Mouse (Mus musculus) ES-E14 (cell line): ENCODE results near the gene Carns1. TPM values are rescaled to one million over a fixed set of nuclear protein-coding genes. Genes with fewer than 3 reads are reported as not detected.

ENCODE experiments used
- DNase-seq: peaks from one replicate; pipeline ENCODE4 v3.0.0-alpha.2; 2013; ENCODE audit warnings: low read depth, low spot score
- H3K27ac ChIP-seq: 2 replicates; pipeline ENCODE4 v1.5.1; 2012; ENCODE audit warnings: low read depth, mild to moderate bottlenecking, low read length, moderate library complexity, mixed read lengths; ENCODE audit not compliant: poor library complexity, insufficient read depth, severe bottlenecking
- H3K36me3 ChIP-seq: 2 replicates; pipeline ENCODE4 v1.6.1; 2012; ENCODE audit warnings: mild to moderate bottlenecking, low read length, moderate library complexity, mixed read lengths; ENCODE audit not compliant: control insufficient read depth, poor library complexity, insufficient read depth, severe bottlenecking
- H3K4me1 ChIP-seq, 2 experiments: fragments of 150-350 bp in 1 of 2; sonication (generic) in 1 of 2; 2 replicates each; pipeline ENCODE4 v1.6.1; 2012; ENCODE audit warnings: low read length in 2 of 2, mild to moderate bottlenecking in 1 of 2, mixed read lengths in 1 of 2; ENCODE audit not compliant: control insufficient read depth in 2 of 2, insufficient read depth in 2 of 2, poor library complexity in 1 of 2
- H3K4me3 ChIP-seq, 2 experiments: fragments of 150-350 bp in 1 of 2; sonication (generic) in 1 of 2; 2 replicates each; pipeline ENCODE4 v1.5.1; 2012; ENCODE audit warnings: low read length in 2 of 2, low read depth in 1 of 2, mild to moderate bottlenecking in 1 of 2, mixed read lengths in 1 of 2; ENCODE audit not compliant: insufficient read depth in 1 of 2, poor library complexity in 1 of 2, severe bottlenecking in 1 of 2
- H3K9ac ChIP-seq: 2 replicates; pipeline ENCODE4 v1.6.1; 2012; ENCODE audit warnings: low read depth, mild to moderate bottlenecking, low read length, mixed read lengths; ENCODE audit not compliant: poor library complexity, insufficient read depth, severe bottlenecking
- H3K9me3 ChIP-seq: fragments of 150-350 bp; sonication (generic); 2 replicates; pipeline ENCODE4 v1.6.1; 2012; ENCODE audit warnings: low read depth, mild to moderate bottlenecking, low read length; ENCODE audit not compliant: control insufficient read depth, insufficient read depth
- CHD2 ChIP-seq: IDR thresholded peaks from 2 replicates; pipeline ENCODE4 v1.6.1; 2014; ENCODE audit warnings: mild to moderate bottlenecking, low read depth, low read length, inconsistent platforms
- HCFC1 ChIP-seq: IDR thresholded peaks from 2 replicates; pipeline ENCODE4 v1.6.1; 2012; ENCODE audit warnings: low read length, inconsistent platforms, borderline replicate concordance; ENCODE audit not compliant: insufficient read depth
- MAFK ChIP-seq: IDR thresholded peaks from 2 replicates; pipeline ENCODE4 v1.6.1; 2014; ENCODE audit warnings: mild to moderate bottlenecking, low read depth, low read length, inconsistent platforms; ENCODE audit not compliant: insufficient read depth
- ZC3H11A ChIP-seq: IDR thresholded peaks from 2 replicates; pipeline ENCODE4 v1.6.1; 2012; ENCODE audit warnings: low read depth, mild to moderate bottlenecking, inconsistent platforms, low read length, borderline replicate concordance
- ZNF384 ChIP-seq: IDR thresholded peaks from 2 replicates; pipeline ENCODE4 v1.6.1; 2012; ENCODE audit warnings: low read depth, low read length, inconsistent platforms
- in situ Hi-C, 2 experiments: fragments of 600-800 bp; cut with MboI; formaldehyde crosslinking; loops; one replicate each; pipeline ENCODE4 v1.15.1; 2025; ENCODE audit warnings: low sequenced_read_pairs in 2 of 2, inconsistent platforms in 1 of 2; ENCODE audit not compliant: unreplicated experiment in 2 of 2
- total RNA-seq: library from RNA; depleted of rRNA; stranded (reverse); fragments of 300-350 nt; gene quantifications from 2 replicates; pipeline ENCODE4 v1.2.3, GENCODE M21; 2012

The Carns1 gene
- total RNA-seq, 1 experiment: 2.3 TPM

GRCm38 (mm10) chr19:4215451-4215840 lies 40.2 kb upstream of the Carns1 start:
- Histone ChIP-seq H3K36me3 (no peaks in the 10 kb centered on the region), H3K4me1 (peaks cover 2 to 16% of the 10 kb centered on the region in 2 experiments; a peak in 3 of 4 replicates), H3K4me3 (peak overlapping the region; percentile 67 to 84; a peak in 3 of 4 replicates), H3K27ac (no peak overlapping the region), H3K9me3 (no peaks in the 10 kb centered on the region), H3K9ac (no peak overlapping the region)
- in situ Hi-C loops: no loop called here
- no peak for TF ChIP-seq CHD2
- TF ChIP-seq ZNF384: no peak
- no peak for TF ChIP-seq MAFK
- TF ChIP-seq HCFC1: no peak
- no peak for TF ChIP-seq ZC3H11A
- DNase-seq: no peak

GRCm38 (mm10) chr19:4214771-4215450 lies 39.6 kb upstream of the Carns1 start:
- Histone ChIP-seq H3K9ac (peak overlapping the region; percentile 74), H3K4me1 (peaks cover 2 to 14% of the 10 kb centered on the region in 2 experiments; a peak in 3 of 4 replicates), H3K36me3 (no peaks in the 10 kb centered on the region), H3K4me3 (peak overlapping the region; percentile 67 to 84), H3K27ac (no peak overlapping the region), H3K9me3 (no peaks in the 10 kb centered on the region)
- TF ChIP-seq HCFC1 (no peak), CHD2 (no peak), ZNF384 (no peak), MAFK (no peak), ZC3H11A (no peak)
- in situ Hi-C loops: no loop called here
- DNase-seq: no peak

GRCm38 (mm10) chr19:4214071-4214770 lies 38.9 kb upstream of the Carns1 start, which contains the start of the genes Clcf1 and AC109138.7:
Gene Clcf1 (plus strand): TSS chr19:4214238.
Gene AC109138.7 (plus strand): TSS chr19:4214357.
- in situ Hi-C loops: no loop called here
- peak within 1 kb of the TSS; percentile 74 for H3K9ac ChIP-seq
- TF ChIP-seq MAFK (no peak), ZNF384 (no peak)
- H3K9me3 ChIP-seq: no peaks in the 10 kb centered on the region
- H3K36me3 ChIP-seq: no peaks in the 10 kb centered on the region
- H3K4me3 ChIP-seq: peak within 1 kb of the TSS; percentile 67 to 84
- no peak for DNase-seq
- no peak within 1 kb of the TSS for H3K27ac ChIP-seq
- peaks cover 2 to 14% of the 10 kb centered on the region in 2 experiments; a peak in 3 of 4 replicates for H3K4me1 ChIP-seq

- in situ Hi-C loops: no loop called here
- DNase-seq: no peak
- H3K4me1 ChIP-seq: peaks cover 4 to 19% of the 10 kb centered on the region in 2 experiments; a peak in 3 of 4 replicates
These were observed 38.3 kb upstream of the Carns1 start for GRCm38 (mm10) chr19:4213524-4213974.

More at GRCm38 (mm10) chr19:4213524-4213974, 38.3 kb upstream of the Carns1 start:
- no peak overlapping the region for H3K27ac ChIP-seq
- H3K9ac ChIP-seq: no peak overlapping the region
- TF ChIP-seq HCFC1: no peak
- no peak for TF ChIP-seq ZNF384
- TF ChIP-seq MAFK: 0 out of 2 replicates have a peak, but pooled peaks have one; percentile 23
- H3K9me3 ChIP-seq: no peaks in the 10 kb centered on the region
- H3K36me3 ChIP-seq: no peaks in the 10 kb centered on the region
- peak overlapping the region; percentile 67 to 84; a peak in 2 of 4 replicates for H3K4me3 ChIP-seq
